Mouse (Mus musculus): ENCODE measurements around the gene Tmem274.

DNA sequence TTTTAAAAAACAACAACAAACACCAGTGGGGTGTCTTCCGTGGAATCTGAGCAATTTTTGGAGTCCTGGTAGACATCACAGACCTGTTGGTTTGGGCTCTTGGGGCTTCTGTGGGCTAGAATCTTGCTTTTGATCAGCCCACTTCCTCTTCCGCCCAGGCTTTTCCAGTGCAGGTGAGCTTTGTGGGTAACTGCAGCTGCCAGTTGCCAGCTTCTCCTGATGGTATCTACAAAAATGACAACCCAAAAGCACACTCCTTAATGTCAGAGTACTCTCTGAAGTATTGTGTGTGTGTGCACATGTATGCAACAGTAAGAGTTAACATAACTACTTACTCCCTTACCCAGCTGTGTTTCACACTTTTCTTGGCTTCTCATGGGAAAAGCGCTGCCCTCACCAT lies 7.6 kb upstream of the Tmem274 start:
- TF ChIP-seq CEBPB (IDR thresholded peaks at IDR 0.05; ENCODE audit: low read depth) (no peak), CTCF (IDR thresholded peaks at IDR 0.05; ENCODE audit: control insufficient read depth, insufficient read depth, insufficient read length) (no peak), MAX (IDR thresholded peaks at IDR 0.05) (no peak), MYOD1 (IDR thresholded peaks at IDR 0.05; ENCODE audit: control insufficient read depth, insufficient read length, low read depth) (no peak), USF1 (IDR thresholded peaks at IDR 0.05; ENCODE audit: low read depth) (no peak)

All from C2C12 (cell line).